Mouse (Mus musculus): ENCODE results near the gene Ankrd34a.

DNA sequence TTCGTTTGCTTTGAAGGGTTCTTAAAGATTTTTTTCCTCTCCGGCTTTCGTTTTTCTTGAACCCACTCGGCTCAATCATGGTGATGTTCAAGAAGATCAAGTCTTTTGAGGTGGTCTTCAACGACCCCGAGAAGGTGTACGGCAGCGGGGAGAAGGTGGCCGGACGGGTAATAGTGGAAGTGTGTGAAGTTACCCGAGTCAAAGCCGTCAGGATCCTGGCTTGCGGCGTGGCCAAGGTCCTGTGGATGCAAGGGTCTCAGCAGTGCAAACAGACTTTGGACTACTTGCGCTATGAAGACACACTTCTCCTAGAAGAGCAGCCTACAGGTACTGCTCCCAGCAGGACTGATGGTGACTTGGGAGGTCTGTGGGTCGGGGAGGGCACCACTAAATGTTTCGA is 38.3 kb upstream of the Ankrd34a start:
- no peak; the same call in 1 of the 2 replicates for TF ChIP-seq POLR2AphosphoS2 (IDR thresholded peaks at IDR 0.05; ENCODE audit: low read depth, low read length)
- no peak for TF ChIP-seq E2F4 (IDR thresholded peaks at IDR 0.05; ENCODE audit: insufficient replicate concordance, low read depth, low read length)
- TF ChIP-seq PAX5 (IDR thresholded peaks at IDR 0.05; ENCODE audit: low read length): no peak
- TF ChIP-seq MEF2A (IDR thresholded peaks at IDR 0.05; ENCODE audit: borderline replicate concordance, low read depth, low read length): no peak
- TF ChIP-seq POLR2A (IDR thresholded peaks at IDR 0.05; ENCODE audit: low read depth, low read length): no peak
- TF ChIP-seq KAT2A (IDR thresholded peaks at IDR 0.05; ENCODE audit: insufficient replicate concordance, low read length): no peak
- peak; percentile 39; the same call in 1 of the 2 replicates for TF ChIP-seq EP300 (IDR thresholded peaks at IDR 0.05; ENCODE audit: low read length)
- TF ChIP-seq USF1 (IDR thresholded peaks at IDR 0.05; ENCODE audit: low read depth, low read length): no peak
- TF ChIP-seq NELFE (IDR thresholded peaks at IDR 0.05; ENCODE audit: low read depth, low read length): no peak
- TF ChIP-seq ELF1 (IDR thresholded peaks at IDR 0.05; ENCODE audit: low read depth, low read length): no peak
- no peak for TF ChIP-seq TBP (conservative IDR thresholded peaks at IDR 0.05; ENCODE audit: low read depth, low read length)
- TF ChIP-seq MAX (IDR thresholded peaks at IDR 0.05; ENCODE audit: low read length): no peak
- TF ChIP-seq MAZ (IDR thresholded peaks at IDR 0.05; ENCODE audit: low read depth, low read length): no peak; the same call in 1 of the 2 replicates
- no peak; the same call in 1 of the 2 replicates for TF ChIP-seq SIN3A (IDR thresholded peaks at IDR 0.05; ENCODE audit: low read length)

All from CH12.LX (cell line).